Mouse (Mus musculus): ENCODE measurements at regions not wholly inside any gene's neighbourhood (a gene's known extent, or its start where the extent isn't known, plus 50 kb on each side); places are given as distances from the start of the nearest gene placed in this dataset.
A peak's percentile ranks its signal among the peaks of the same experiment; 100 is the strongest.

- Histone ChIP-seq H3K36me3 (ENCODE audit: control insufficient read depth, insufficient read depth, low read length) (no peaks in the 10 kb centered on the region), H3K4me1 (ENCODE audit: control insufficient read depth, insufficient read depth, low read length) (no peaks in the 10 kb centered on the region; the same call in none of the 2 replicates), H3K27me3 (ENCODE audit: control insufficient read depth, insufficient read depth, low read length) (no peaks in the 10 kb centered on the region), H3K27ac (ENCODE audit: control insufficient read depth, insufficient read depth, low read depth, low read length) (no peak overlapping the region), H3K4me3 (ENCODE audit: control insufficient read depth, low read depth, low read length) (no peak overlapping the region)
- no peak for TF ChIP-seq POLR2A (IDR thresholded peaks at IDR 0.05; ENCODE audit: control insufficient read depth, low read depth, low read length)
- TF ChIP-seq CTCF (IDR thresholded peaks at IDR 0.05; ENCODE audit: control insufficient read depth, insufficient read depth, insufficient replicate concordance, low read depth, low read length): no peak
Observed at GRCm38 (mm10) chr2:50945526-50945925, 203.4 kb downstream of the Rnd3 start.

- Histone ChIP-seq H3K4me3 (ENCODE audit: control insufficient read depth, low read depth, low read length) (peak overlapping the region; percentile 13), H3K4me1 (ENCODE audit: control insufficient read depth, insufficient read depth, low read length) (no peaks in the 10 kb centered on the region; the same call in none of the 2 replicates), H3K27ac (ENCODE audit: control insufficient read depth, insufficient read depth, low read depth, low read length) (no peak overlapping the region), H3K36me3 (ENCODE audit: control insufficient read depth, insufficient read depth, low read length) (no peaks in the 10 kb centered on the region), H3K27me3 (ENCODE audit: control insufficient read depth, insufficient read depth, low read length) (no peaks in the 10 kb centered on the region)
- no peak for TF ChIP-seq POLR2A (IDR thresholded peaks at IDR 0.05; ENCODE audit: control insufficient read depth, low read depth, low read length)
- no peak for TF ChIP-seq CTCF (IDR thresholded peaks at IDR 0.05; ENCODE audit: control insufficient read depth, insufficient read depth, insufficient replicate concordance, low read depth, low read length)
Observed at GRCm38 (mm10) chr2:50943180-50943579, 205.7 kb downstream of the Rnd3 start.

GRCm38 (mm10) chr2:50942741-50943140, 206.2 kb downstream of the Rnd3 start:
- H3K27ac ChIP-seq (ENCODE audit: control insufficient read depth, insufficient read depth, low read depth, low read length): no peak overlapping the region
- no peak for TF ChIP-seq CTCF (IDR thresholded peaks at IDR 0.05; ENCODE audit: control insufficient read depth, insufficient read depth, insufficient replicate concordance, low read depth, low read length)
- no peak for TF ChIP-seq POLR2A (IDR thresholded peaks at IDR 0.05; ENCODE audit: control insufficient read depth, low read depth, low read length)
- H3K4me1 ChIP-seq (ENCODE audit: control insufficient read depth, insufficient read depth, low read length): no peaks in the 10 kb centered on the region; the same call in none of the 2 replicates
- no peaks in the 10 kb centered on the region for H3K36me3 ChIP-seq (ENCODE audit: control insufficient read depth, insufficient read depth, low read length)
- no peak overlapping the region for H3K4me3 ChIP-seq (ENCODE audit: control insufficient read depth, low read depth, low read length)
- no peaks in the 10 kb centered on the region for H3K27me3 ChIP-seq (ENCODE audit: control insufficient read depth, insufficient read depth, low read length)

- Histone ChIP-seq H3K27ac (ENCODE audit: control insufficient read depth, insufficient read depth, low read depth, low read length) (no peak overlapping the region), H3K36me3 (ENCODE audit: control insufficient read depth, insufficient read depth, low read length) (no peaks in the 10 kb centered on the region), H3K27me3 (ENCODE audit: control insufficient read depth, insufficient read depth, low read length) (no peaks in the 10 kb centered on the region), H3K4me3 (ENCODE audit: control insufficient read depth, low read depth, low read length) (no peak overlapping the region), H3K4me1 (ENCODE audit: control insufficient read depth, insufficient read depth, low read length) (no peaks in the 10 kb centered on the region)
- TF ChIP-seq CTCF (IDR thresholded peaks at IDR 0.05; ENCODE audit: control insufficient read depth, insufficient read depth, insufficient replicate concordance, low read depth, low read length): no peak
- no peak for TF ChIP-seq POLR2A (IDR thresholded peaks at IDR 0.05; ENCODE audit: control insufficient read depth, low read depth, low read length)
Observed at GRCm38 (mm10) chr2:50932936-50933335, 216.0 kb downstream of the Rnd3 start.

- Histone ChIP-seq H3K27me3 (ENCODE audit: control insufficient read depth, insufficient read depth, low read length) (no peaks in the 10 kb centered on the region), H3K27ac (ENCODE audit: control insufficient read depth, insufficient read depth, low read depth, low read length) (no peak overlapping the region), H3K4me3 (ENCODE audit: control insufficient read depth, low read depth, low read length) (no peak overlapping the region), H3K36me3 (ENCODE audit: control insufficient read depth, insufficient read depth, low read length) (no peaks in the 10 kb centered on the region), H3K4me1 (ENCODE audit: control insufficient read depth, insufficient read depth, low read length) (no peaks in the 10 kb centered on the region)
- no peak for TF ChIP-seq CTCF (IDR thresholded peaks at IDR 0.05; ENCODE audit: control insufficient read depth, insufficient read depth, insufficient replicate concordance, low read depth, low read length)
- no peak for TF ChIP-seq POLR2A (IDR thresholded peaks at IDR 0.05; ENCODE audit: control insufficient read depth, low read depth, low read length)
Observed at GRCm38 (mm10) chr2:50921002-50921401, 227.9 kb downstream of the Rnd3 start.

GRCm38 (mm10) chr2:50916323-50917221, 232.3 kb downstream of the Rnd3 start:
- no peak overlapping the region for H3K4me3 ChIP-seq (ENCODE audit: control insufficient read depth, low read depth, low read length)
- no peaks in the 10 kb centered on the region for H3K4me1 ChIP-seq (ENCODE audit: control insufficient read depth, insufficient read depth, low read length)
- TF ChIP-seq CTCF (IDR thresholded peaks at IDR 0.05; ENCODE audit: control insufficient read depth, insufficient read depth, insufficient replicate concordance, low read depth, low read length) (no peak), POLR2A (IDR thresholded peaks at IDR 0.05; ENCODE audit: control insufficient read depth, low read depth, low read length) (no peak)
- H3K36me3 ChIP-seq (ENCODE audit: control insufficient read depth, insufficient read depth, low read length): no peaks in the 10 kb centered on the region
- no peak overlapping the region for H3K27ac ChIP-seq (ENCODE audit: control insufficient read depth, insufficient read depth, low read depth, low read length)
- no peaks in the 10 kb centered on the region for H3K27me3 ChIP-seq (ENCODE audit: control insufficient read depth, insufficient read depth, low read length)

- no peaks in the 10 kb centered on the region for H3K27me3 ChIP-seq (ENCODE audit: control insufficient read depth, insufficient read depth, low read length)
- TF ChIP-seq CTCF (IDR thresholded peaks at IDR 0.05; ENCODE audit: control insufficient read depth, insufficient read depth, insufficient replicate concordance, low read depth, low read length) (no peak), POLR2A (IDR thresholded peaks at IDR 0.05; ENCODE audit: control insufficient read depth, low read depth, low read length) (no peak)
Observed at GRCm38 (mm10) chr2:50915149-50915548, 233.8 kb downstream of the Rnd3 start.

More at GRCm38 (mm10) chr2:50915149-50915548, 233.8 kb downstream of the Rnd3 start:
- no peaks in the 10 kb centered on the region for H3K36me3 ChIP-seq (ENCODE audit: control insufficient read depth, insufficient read depth, low read length)
- no peaks in the 10 kb centered on the region for H3K4me1 ChIP-seq (ENCODE audit: control insufficient read depth, insufficient read depth, low read length)
- H3K27ac ChIP-seq (ENCODE audit: control insufficient read depth, insufficient read depth, low read depth, low read length): no peak overlapping the region
- no peak overlapping the region for H3K4me3 ChIP-seq (ENCODE audit: control insufficient read depth, low read depth, low read length)

Data from testis, adult 2 months (tissue).